Mouse (Mus musculus) mesoderm, embryonic 11.5 days (tissue): Measurements from ENCODE around the gene Hoxd9.

Source experiments
- DNase-seq: peaks from one replicate; pipeline ENCODE4 v3.0.0-alpha.2; 2012; ENCODE audit warnings: low read depth, low spot score

Hoxd9 gene

DNA sequence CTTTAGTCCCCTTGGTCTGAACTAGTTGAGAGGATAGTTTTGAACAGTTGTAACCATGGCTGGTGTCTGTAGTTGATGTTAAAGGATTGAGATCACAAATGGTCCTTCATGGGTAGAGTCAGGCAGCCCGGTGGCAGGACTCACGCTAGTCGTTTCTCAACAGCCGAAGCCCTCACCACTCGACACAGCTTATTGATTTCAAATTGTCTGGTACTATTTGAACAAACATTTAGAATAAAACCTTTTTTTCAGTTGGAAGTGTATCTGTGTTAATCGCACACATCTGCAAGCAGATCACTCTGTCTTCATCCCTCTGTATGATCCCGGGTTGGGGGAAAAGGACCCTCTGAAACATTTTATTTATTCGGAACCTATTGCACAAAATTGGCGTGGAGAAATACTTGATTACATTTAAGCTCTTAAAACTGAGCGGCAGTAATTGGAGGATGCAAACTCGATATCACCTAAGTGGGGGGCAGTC is 50.2 kb downstream of the Hoxd9 start:
- peak; percentile 18 for DNase-seq

DNA sequence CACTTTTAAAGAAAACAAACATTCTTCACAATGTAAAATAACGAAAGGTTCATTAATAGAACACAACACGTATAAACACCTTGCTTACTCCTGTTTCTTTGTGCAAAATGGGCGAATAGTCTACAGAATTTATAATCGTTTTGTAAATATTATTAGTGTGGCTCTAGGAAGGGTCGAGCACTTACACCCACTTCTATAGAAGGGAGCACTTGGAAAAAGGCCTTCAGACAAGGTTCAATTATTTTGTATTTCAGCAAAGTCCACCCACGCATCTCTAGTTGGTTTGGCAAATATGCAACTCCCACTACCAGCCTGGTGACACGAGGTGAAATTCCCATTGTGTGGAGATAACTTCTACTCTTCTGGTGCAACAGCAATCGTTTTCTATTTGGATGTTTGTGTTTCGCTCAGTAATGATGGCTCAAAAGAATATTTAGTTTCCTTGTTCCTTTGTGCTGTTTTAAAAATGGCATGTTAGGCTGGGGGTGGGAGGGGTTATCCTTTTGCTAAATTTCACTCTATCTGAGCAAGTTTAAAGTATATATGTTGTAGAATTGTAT is 51.0 kb downstream of the Hoxd9 start:
- DNase-seq: no peak

DNA sequence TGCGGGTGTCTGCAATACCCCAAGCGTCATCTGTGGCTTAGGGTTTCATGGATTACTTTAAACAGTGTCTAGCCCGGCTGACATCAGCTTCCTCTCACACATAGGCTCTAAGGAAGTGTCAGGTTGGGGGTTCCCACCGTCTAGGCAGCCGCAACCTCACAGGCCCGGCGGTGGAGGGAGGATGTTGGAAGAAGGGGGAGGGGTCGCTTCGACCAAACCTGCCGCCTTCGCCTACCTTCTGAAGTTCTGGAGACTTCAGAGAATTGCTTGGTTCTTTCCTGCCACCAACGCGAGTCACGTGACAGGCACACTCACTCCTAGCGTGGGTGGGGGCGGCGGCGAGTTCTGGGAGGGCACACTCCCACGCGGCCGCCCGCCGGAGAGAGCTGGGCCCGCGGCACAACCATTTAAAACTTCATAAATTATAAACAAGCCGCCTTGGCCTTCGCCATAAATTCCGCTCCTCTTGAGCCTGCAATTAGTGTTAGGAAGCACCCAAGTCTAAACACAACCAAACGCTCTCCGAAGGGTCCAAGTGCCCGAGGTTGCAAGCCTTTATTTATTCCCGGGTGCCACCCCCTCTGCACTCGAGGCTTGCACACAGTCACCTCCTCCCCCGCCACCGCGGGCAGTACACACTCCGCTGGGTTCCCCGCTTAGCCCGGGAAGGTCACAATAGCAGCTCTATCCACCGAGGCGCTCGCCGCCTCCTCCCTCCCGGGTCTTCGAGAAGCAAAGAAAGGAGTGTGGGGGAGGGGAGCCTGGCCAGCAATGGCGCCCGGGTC is 52.0 kb downstream of the Hoxd9 start:
- DNase-seq: peak; percentile 93
